Mouse (Mus musculus) MN1 (cell line): ENCODE measurements around the gene Ccna2.

ENCODE experiments used
- DNase-seq: peaks from one replicate; pipeline ENCODE4 v3.0.0-alpha.2; 2016; ENCODE audit warnings: low spot score

Gene Ccna2

DNA sequence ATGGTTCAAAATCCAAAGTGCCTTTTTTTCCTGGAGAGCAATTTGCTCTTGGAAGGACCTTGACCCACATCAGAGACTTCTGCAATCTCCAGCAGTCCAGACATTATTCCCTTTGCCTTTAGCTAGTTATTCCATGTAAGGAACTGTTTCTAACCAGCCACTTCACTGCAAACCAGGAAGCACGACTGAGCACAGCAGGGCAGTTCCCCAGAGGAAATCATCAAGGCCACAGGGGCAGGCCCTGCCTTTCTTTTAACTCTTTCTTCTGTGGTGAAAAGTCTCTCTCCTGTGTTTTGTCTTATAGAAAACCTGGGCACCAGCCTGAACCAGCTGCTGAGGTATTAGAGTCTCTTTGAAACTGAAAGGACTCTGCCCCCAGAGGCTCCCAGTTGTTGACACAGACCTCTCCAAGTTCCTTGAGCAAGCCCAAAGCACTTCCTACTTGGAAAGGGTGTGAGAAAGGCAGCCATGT, 38.7 kb downstream of the Ccna2 start:
- no peak for DNase-seq

DNA sequence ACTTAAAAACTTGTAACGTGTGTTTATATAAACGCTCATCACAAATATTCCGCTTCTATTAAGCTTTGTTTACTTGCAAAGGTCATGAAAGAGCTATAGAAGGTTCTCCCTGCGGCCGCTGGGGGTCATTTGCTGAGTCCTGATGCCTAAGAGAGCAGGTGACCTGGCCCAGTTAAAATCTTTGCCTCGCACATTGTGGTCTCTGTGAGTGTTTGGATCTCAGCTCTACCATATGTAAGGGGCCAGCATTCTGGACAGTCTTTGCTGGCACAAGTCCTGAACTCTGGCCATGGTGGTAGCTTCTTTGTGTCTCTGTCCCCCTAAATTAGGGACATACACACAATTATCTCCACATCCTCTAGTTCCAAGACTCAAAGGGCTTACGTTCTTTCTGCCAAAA, 39.2 kb downstream of the Ccna2 start:
- DNase-seq: no peak

DNA sequence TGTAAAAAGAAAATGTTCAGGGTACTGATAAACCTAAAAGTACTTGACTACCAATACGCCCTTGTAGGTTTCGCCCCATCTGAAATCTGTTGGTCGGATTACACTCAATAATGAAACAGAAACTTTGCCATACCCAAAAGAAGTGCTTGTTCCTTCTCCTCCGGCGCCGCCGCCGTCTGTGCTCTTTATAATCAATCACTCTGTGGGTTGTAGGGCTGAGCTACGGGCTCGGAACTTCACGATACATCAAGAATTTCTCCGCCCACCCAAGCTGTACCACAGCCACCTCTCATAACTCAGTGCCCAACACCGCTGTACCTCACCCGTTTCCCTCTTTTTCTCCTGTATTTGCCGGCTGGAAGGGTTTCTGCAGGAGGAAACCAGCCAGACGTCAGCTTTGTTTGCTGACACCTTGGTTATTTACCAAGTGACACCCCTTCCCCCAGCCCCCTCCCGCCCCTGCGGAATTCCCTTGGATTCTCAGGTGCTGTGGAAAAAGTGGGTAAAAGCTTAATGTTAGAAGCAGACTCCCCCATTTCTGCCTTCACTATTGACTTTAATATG, 39.9 kb downstream of the Ccna2 start:
- DNase-seq: no peak

GRCm38 (mm10) chr3:36531242-36531641, 40.7 kb downstream of the Ccna2 start:
- no peak for DNase-seq

GRCm38 (mm10) chr3:36530781-36531180, 41.2 kb downstream of the Ccna2 start:
- no peak for DNase-seq

DNA sequence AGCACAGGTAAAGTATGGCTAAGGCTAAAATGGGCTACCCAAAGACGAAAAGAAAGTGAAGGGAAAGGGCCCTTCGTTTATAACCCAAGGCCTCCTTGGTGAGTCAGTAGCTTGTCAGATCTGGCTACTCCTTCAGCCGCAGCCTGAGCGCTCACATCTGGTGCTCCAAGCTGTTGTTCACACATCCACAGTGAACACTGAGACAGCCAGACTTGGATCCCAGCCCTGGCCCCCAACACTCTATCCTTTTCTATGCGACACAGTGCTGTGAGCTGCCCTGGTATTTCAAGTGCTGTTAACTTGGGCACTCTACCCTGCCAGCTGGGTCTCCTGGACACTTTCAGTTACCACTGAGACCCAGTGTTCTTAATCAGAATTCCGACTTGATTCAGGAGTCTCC, 41.6 kb downstream of the Ccna2 start:
- DNase-seq: no peak

GRCm38 (mm10) chr3:36524466-36524865, 47.5 kb downstream of the Ccna2 start:
- DNase-seq: no peak

DNA sequence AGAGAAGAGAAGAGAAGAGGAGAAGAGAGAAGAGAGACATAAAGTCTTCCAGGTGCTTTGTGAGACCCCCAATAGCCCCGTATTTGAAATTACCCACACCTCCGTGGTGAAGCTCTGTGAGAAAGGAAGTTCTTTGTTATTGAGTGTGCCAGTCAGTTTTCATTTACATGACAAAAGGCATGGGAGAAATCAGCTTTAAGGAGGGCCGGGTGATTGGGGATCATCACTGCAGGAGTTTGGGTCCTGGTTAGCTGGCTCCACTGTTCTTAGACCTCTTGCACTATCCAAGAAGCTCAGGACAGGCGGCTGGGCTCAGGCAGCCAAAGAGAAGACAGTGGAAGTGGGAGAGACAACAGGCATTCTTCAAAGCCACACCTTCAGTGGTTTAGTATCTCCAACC, 49.8 kb downstream of the Ccna2 start:
- DNase-seq: no peak

GRCm38 (mm10) chr3:36521073-36522060, 50.6 kb downstream of the Ccna2 start, which contains the start of gene Gm11549:
TSS of gene Gm11549 (minus strand) at chr3:36521813.
- no peak for DNase-seq

DNA sequence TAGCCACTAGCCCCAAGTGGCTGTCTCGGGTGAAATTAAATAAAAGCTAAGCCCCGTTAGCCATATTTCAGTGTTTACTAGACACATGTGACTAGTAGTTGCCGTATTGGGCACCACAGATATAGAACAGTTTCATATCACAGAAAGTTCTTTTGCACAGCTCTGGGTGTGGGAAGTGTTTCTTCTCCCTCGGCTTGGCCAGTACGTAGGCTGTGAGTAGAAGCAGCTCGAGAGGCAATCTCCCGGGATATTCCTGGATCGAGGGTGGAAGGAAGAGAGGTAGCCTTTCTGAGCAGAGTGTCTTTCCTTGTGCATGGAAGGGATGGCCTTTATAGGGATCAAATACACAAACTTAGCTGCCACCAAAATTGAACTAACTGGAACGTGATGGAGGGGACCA, 55.8 kb downstream of the Ccna2 start:
- DNase-seq: no peak
